Mouse (Mus musculus) naive thymus-derived CD4-positive, alpha-beta T cell, adult 2 months (primary cell): ENCODE data around the gene Map3k14.
"Not testable (repeated sequence)": the region's sequence is repeated elsewhere in the genome, so short reads cannot be mapped to it uniquely, and the experiment has no call there.

Experiments
- DNase-seq: peaks from one replicate; pipeline ENCODE4 v3.0.0-alpha.2; 2011; ENCODE audit warnings: low read depth

Map3k14 gene

DNA sequence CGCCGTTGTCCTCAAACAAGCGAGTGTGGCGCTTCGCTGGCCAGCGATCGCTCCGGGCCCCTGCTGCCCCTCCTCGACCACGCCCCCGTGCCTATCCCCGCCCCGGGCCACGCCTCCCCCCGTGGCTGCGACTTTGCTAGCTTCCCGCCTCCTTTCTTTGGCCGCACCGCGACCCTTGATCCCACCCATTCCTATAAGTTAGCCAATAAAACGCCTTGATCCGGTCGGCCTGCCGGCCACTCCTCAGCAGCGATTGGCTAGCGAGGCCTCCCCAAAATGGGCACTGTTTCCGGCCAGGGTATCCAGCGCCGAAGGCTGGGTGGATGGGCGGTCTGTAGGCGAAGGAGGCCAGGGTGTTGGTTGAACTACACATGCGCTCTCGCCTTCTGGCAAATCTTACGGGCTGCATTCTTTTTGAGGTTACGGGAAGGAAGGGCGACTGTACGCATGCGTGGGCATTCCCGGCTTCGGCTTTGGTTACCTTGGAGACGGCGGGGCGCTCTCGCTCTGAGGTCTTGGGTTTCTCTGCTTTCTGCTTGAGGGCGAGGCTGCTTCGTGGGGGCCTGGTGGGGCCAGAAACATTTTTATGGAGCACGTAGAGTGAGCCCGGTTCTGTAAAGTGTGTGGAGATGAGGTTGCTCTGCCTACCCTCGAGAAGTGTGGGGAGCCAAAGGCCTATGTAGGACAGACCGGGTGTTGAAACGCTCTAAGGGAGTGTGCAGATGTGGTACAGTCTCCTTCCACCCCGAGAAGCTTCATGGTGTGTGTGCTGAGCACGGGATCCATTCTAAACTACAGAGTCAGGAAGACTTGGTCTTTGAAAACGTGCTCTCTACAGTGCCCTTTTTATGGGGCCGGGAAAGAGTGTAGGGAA lies at the start of gene Map3k14:
TSS of gene Map3k14 (minus strand) at position 127 of the 874 bp plus-strand sequence.
- DNase-seq, result peak; percentile 99

DNA sequence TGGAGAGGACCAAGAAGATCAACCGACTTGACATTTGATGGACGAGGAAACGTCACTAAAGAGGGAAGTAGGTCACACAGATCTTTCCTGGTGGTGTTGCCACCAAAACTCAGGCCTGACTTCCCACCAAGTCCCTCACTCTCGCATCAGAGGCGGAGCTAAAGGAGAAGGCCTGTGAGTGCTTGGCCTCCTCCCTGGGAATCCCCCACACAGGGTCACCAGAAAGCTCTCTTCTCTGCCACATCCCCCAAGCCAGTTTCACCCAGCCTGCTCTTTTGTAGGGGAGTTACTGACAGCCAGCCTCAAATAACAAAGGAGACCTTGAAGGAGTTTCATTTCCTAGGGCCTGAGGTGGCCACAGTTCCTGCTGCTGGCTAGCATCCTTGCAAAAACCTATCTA lies 48.1 kb upstream of the Map3k14 start:
- DNase-seq, result no peak

DNA sequence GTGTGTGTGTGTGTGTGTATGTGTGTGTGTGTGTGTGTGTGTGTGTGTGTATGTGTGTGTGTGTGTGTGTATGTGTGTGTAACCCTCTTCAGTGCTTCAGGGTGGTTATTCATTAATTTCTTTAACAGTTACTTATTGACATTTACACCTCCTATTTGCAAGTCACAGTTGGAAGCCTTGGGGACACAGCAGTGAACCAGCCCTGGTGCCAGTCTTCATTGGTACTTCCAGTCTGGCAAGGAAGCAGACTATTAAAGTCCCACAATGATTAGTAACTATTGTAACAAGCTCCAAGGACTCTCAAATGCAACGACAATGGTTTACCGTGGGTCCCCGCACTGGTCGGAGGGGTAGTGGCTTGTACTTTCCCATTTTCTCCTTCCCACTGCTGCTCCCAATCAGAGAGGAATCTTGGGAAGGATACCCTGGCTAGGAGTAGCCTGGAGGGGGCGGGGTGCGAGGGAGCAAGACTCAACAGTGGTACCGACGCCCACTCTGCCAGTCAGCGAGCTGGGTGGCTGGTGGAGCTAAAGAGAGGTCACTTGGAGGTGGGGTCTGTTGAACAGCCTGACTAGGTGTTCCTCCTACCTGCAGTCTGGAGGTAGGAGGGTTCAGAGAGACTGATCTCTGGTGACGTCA lies 47.6 kb upstream of the Map3k14 start:
- DNase-seq, result no peak

DNA sequence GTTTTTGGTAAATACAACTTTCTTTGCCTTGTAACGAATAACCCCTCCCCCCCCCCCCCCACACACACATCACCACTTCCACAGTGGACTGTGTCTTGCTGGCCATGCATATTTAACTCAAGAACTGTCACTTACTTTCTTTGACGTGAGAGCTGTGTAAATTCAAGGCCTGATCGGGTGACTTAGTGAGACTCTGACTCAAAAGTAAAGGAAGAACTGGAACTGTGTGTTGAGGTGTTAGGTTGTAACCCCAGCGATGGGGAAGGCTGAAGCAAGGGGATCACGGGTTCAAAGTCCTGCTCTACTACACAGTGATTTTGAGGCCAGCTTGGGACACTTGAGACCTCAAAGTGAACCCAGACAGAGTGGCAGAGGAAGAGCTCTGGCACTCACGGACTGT lies 46.3 kb upstream of the Map3k14 start:
- DNase-seq, result no peak

GRCm38 (mm10) chr11:103312655-103313255 lies 45.5 kb upstream of the Map3k14 start:
- no peak for DNase-seq

GRCm38 (mm10) chr11:103311960-103312611 lies 44.8 kb upstream of the Map3k14 start:
- no peak for DNase-seq

DNA sequence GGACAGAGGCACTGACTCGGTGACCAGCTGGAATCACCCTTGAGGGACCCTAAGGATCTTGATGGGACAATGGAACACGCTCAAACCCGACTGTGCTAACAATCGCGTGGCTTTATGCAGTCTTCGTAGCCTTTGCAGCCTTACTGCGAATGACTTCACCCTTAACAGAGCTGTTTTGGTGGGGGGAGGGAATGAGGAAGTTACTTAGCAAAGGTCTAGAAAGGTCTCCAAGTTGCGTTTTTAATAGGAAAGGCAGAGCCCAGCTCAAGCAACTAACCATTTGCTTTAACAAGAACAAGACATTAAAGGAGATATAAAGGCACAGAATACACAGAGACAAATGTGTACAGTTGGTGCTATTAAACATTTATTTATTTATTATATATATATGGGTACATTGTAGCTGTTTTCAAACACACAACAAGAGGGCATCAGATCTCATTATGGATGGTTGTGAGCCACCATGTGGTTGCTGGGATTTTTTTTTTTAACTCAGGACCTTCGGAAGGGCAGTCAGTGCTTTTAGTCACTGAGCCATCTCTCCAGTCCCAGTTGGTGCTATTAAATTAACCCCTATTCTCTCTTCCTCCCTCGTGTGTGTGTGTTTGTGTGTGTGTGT lies 42.8 kb upstream of the Map3k14 start:
- no peak for DNase-seq

DNA sequence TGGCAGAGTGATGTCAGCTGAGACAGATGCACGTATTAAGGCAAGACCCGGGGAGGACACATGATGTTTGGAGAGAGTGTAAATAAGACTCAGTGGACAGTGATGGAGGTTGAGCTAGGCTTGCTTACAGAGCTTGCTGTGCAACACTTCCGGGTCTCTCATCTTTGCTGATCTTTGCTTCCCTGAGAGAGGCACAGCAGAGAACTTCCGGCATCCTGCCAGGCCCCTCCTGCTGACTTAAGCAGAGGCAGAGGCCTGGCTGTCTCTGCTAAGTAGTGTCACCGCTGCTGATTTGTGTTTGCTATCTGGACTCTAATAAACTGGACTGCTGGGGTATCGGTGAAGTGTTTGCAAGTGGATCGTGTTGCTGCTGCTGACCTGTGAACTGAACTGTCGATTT lies 40.6 kb upstream of the Map3k14 start:
- peak; percentile 69 for DNase-seq

- DNase-seq, result no peak
Observed at GRCm38 (mm10) chr11:103304525-103304924, 37.3 kb upstream of the Map3k14 start.

DNA sequence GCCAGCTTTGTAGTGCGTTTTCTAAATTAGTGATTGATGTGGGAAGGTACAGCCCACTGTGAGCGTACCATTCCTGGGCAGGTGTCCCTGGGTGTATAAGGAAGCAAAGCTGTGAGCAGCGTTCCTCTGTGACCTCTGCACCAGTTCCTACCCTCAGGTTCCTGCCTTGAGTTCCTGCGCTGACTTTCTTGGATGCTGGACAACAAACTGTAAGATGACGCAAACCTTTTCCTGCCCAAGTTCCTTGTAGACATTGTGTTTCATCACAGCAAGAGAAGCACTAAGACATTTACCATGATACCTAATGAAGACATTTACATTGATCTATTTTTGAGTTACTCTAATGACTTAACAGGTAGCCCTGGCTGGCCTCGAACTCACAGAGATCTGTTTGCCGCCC lies 27.5 kb upstream of the Map3k14 start:
- DNase-seq, result no peak

GRCm38 (mm10) chr11:103294066-103294465 lies 26.8 kb upstream of the Map3k14 start:
- no peak for DNase-seq

DNA sequence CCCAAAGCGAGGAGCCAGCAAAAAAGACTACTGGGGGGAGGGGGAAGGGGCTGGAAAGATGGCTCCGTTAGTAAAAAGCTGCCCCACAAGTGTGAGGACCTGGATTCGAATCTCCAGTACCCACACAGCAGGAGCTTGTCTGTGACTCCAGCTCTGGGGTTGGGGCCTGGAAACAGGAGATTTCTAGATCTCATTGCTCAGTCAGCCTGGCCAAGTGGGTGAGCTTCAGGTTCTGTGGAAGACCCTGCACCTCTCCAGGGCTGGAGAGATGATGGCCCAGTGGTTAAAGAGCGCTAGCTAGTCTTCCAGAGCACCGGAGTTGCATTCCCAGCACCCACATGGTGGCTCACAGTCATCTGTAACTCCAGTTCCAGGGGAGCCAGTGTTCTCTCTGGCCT lies 25.6 kb upstream of the Map3k14 start:
- no peak for DNase-seq

DNA sequence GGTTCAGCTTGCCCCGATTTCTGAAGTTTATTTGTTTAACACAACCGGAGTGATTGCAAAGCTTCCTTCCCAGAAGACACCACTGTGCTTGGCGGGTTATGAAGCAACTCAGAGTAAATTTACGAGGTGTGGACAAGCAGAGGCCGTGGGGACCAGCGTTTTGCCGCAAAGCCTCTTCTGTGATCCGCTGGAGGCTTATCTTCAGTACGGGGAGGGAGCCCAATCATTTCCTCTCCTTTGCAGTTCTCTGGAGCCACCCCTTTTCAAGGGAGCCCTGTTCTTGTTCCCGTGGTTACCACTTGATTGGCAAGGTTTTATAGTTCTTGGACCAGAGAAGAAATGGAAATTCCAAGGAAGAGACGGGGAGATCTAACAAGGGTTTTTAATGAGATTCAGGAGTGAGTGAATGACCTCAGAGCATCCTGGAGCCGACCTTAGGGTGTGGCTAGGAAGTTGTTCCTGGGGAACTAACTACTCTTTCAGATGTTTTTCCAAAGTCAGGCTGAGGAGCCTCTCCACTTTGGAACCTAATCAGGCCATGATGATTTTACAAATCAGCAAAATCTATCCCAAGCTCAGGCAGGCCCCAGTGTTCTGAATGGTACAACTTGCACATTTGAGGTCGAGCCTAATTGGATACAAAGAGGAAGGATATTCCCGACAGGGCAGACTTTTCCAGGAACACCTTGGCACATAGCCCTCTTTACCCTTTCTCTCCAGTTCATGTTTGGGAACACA lies 25.0 kb upstream of the Map3k14 start:
- DNase-seq, result no peak

DNA sequence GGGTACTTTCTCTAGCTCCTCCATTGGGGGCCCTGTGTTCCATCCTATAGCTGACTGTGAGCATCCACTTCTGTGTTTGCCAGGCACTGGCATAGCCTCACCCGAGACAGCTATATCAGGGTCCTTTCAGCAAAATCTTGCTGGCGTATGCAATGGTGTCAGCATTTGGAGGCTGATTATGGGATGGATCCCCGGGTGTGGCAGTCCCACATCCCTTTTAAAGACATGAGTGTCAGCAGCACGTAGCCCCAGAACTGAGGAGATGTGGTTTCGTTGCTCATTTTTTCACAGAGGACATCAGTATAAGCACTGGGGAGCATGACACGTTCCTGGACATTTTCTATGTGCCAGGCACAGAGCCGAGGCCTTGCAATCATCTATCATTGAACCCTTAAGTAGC lies 23.6 kb upstream of the Map3k14 start:
- DNase-seq, result not testable (repeated sequence)

DNA sequence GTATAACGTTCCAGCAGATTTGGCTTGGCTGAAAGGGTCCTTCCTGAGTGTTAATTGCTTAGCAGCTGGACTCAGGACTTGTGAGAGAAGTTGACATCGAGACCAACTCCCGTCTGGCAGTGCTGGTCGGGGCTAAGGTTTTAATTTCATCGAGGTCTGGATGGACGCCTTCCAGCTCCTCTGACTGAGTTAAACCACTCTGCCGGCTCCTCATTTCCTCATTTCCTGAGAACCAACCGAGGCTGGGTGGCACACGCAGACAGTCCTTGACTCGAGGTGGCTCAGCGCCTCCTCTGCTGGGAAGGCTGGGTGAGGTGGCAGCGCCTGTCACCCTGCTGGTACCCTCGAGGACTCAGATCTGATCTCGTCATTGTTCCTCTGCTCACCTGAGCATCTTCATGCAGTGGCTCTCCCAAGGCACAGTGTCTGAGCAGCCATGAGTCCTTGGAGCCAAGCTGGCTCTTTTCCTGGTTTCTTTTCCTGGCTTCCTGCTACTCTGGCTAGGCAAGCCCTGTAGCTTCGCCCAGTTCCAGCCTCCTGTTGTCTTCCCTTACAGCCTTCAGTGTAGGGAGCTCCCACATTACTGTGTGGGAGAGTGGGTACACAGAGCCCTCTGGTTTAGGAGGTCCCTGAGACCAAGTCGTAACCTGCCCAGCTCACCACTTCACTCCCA lies 21.2 kb upstream of the Map3k14 start:
- DNase-seq, result no peak

- no peak for DNase-seq
Observed at GRCm38 (mm10) chr11:103286910-103287309, 19.6 kb upstream of the Map3k14 start.

DNA sequence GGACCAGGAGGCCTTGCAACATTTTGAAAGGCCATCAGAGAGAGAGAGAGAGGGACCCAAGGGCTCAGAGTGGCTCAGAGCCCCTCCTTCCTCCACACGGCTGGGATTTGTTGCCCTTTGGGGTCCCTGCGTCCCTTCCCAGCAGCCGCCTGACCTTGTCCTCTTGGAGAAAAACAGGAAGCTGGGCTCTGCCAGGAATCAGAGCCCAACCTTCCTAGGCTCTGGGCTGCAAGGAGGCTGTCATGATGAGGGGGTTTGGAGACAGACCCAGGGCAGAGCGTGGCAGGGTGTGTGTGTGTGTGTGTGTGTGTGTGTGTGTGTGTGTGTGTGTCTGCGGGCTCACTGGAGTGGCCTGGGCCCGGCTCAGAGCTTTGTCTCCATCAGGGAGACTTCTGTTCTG lies 18.7 kb upstream of the Map3k14 start:
- no peak for DNase-seq

- no peak for DNase-seq
Observed at GRCm38 (mm10) chr11:103285276-103285675, 18.0 kb upstream of the Map3k14 start.

DNA sequence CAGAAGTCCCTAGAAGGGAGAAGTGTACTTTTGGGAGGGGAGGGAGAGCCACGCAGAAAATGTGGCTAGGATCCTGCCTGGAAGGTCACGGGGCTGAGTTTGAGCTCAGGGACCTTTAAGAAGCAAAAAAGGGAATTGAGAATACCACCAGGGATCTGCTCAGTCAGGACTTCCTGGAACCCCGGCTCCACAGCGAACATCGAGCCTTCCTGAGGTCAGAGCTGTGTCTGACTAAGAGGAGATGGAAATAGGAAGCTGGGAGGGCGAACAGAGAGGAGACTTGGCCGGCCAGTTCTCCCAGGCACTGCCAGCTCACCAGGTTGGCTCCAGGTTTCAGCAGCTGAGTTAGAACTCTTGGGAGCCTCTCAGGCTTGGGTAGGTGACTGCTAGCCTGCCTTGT lies 14.5 kb upstream of the Map3k14 start:
- no peak for DNase-seq

DNA sequence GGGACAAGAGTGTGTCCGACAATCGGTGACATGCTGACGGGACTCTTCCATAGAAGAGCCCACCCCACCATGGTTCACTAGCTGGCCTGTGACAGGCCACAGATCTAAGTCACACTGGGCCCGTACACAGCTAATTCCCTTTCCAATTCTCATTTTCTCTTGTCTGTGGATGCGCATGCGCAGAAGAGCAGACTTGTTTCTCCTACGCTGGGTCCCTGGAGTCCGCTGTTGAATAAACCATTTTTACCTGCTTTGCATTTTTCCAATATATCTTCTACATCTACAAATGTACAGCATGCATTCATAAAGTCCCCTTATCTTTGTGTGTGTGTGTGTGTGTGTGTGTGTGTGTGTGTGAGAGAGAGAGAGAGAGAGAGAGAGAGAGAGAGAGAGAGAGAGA lies 9.2 kb upstream of the Map3k14 start:
- no peak for DNase-seq

GRCm38 (mm10) chr11:103272888-103273287 lies 5.6 kb upstream of the Map3k14 start:
- no peak for DNase-seq
